ENCODE assay signal across 19 mouse cellular contexts in the genomic region with DNA sequence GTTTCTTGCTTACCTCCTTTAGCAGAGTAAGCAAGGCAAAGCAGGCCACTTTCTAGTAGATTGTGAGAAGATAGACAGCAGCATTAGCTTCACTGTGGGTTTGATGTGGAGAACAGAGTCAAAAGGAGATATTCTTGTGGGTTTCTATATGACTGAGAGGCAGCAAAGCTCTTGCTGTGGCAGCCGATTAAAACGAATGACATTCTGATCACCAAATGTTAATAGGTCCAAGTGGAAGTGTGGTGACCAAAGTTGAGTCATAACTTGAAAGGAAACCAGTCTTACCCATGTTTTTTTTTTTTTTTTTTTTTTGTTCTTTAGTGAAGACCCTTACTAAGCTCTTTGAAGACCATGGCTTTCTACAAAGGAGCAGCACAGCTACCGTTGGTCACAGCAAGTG.
DNase-seq lines count a peak whose midpoint lies in the region; ATAC-seq lines count a peak whose summit lies in the region.
"Had no signal": no experiment of that assay in that cellular context is flagged by ENCODE, and none has a peak within 500 bp of the region (broad histone marks: within the 10 kb centered on the region; RNA-seq: fewer than 3 reads in every experiment).

No protein-coding gene starts in this region.

- no peaks in the 10 kb centered on the region for H3K4me1 ChIP-seq in forebrain, embryonic 14.5 days (ENCODE audit: control insufficient read depth, insufficient read depth, low read length)
- H3K4me1 ChIP-seq: embryonic facial prominence, embryonic 10.5 days; forebrain, embryonic 13.5 days; heart, embryonic 10.5 days; hindbrain, embryonic 13.5 days had no signal

- no peaks in the 10 kb centered on the region for H3K9me3 ChIP-seq in forebrain, embryonic 14.5 days (replicated peaks; ENCODE audit: control insufficient read depth, low read length)
- H3K9me3 ChIP-seq: embryonic facial prominence, embryonic 10.5 days; forebrain, embryonic 13.5 days; heart, embryonic 10.5 days; hindbrain, embryonic 13.5 days had no signal

- no peak overlapping the region for H3K9ac ChIP-seq in forebrain, embryonic 14.5 days (ENCODE audit: low read length)
- H3K9ac ChIP-seq: forebrain, embryonic 13.5 days; hindbrain, embryonic 13.5 days had no signal

- no peaks in the 10 kb centered on the region for H3K27me3 ChIP-seq in forebrain, embryonic 14.5 days (replicated peaks; ENCODE audit: control insufficient read depth, insufficient read depth, low read length)
- H3K27me3 ChIP-seq: forebrain, embryonic 13.5 days; hindbrain, embryonic 13.5 days had no signal

- H3K4me3 ChIP-seq in forebrain, embryonic 14.5 days (ENCODE audit: low read depth, low read length), result no peak overlapping the region
- H3K4me3 ChIP-seq: embryonic facial prominence, embryonic 10.5 days; forebrain, embryonic 13.5 days; heart, embryonic 10.5 days; hindbrain, embryonic 13.5 days had no signal

- H3K4me2 ChIP-seq in forebrain, embryonic 14.5 days (ENCODE audit: low read length), result no peak overlapping the region
- H3K4me2 ChIP-seq: forebrain, embryonic 13.5 days; hindbrain, embryonic 13.5 days had no signal

- DNase-seq in 416B (ENCODE audit: low read depth), result peak; percentile 12
- DNase-seq in CD4-positive, CD25-positive, alpha-beta regulatory T cell, adult 2 months (ENCODE audit: low read depth, low spot score), result peak; percentile 65
- DNase-seq in induced T-regulatory cell, adult 2 months (ENCODE audit: low read depth), result peak; percentile 88
- DNase-seq in naive thymus-derived CD4-positive, alpha-beta T cell, adult 2 months (ENCODE audit: low read depth), result peak; percentile 10
- DNase-seq in testis, postnatal 10 days (ENCODE audit: low spot score), result no peak
- DNase-seq in gastrocnemius, adult 18-20 months (ENCODE audit: low spot score), result no peak
- no peak for DNase-seq in forebrain, embryonic 14.5 days (ENCODE audit: low spot score)
- DNase-seq: adrenal gland, postnatal 10 days; cerebellum, adult 11-12 months; cerebellum, adult 9-11 months; gastrocnemius, postnatal 36 days; heart, adult 18-20 months; heart, postnatal 10 days had no signal

- no peaks in the 10 kb centered on the region for H3K36me3 ChIP-seq in forebrain, embryonic 14.5 days (ENCODE audit: control insufficient read depth, insufficient read depth, low read length)
- H3K36me3 ChIP-seq: embryonic facial prominence, embryonic 10.5 days; heart, embryonic 10.5 days; hindbrain, embryonic 13.5 days had no signal

- no peak overlapping the region for H3K27ac ChIP-seq in forebrain, embryonic 14.5 days (ENCODE audit: low read depth, low read length)
- H3K27ac ChIP-seq: embryonic facial prominence, embryonic 10.5 days; forebrain, embryonic 13.5 days; heart, embryonic 10.5 days; hindbrain, embryonic 13.5 days; hindbrain, postnatal 0 days had no signal

- WGBS in forebrain, embryonic 14.5 days, result 90% methylated on average over 3 of the region's 3 CpGs

- no peak for ATAC-seq in forebrain, embryonic 14.5 days
- ATAC-seq: forebrain, embryonic 13.5 days; hindbrain, postnatal 0 days; intestine, embryonic 16.5 days had no signal

Comparison
In these comparisons a context has a peak if more than half of its experiments do, and no peak if none do; other contexts are left out.
1. DNase-seq: peak in 416B (single experiment), CD4-positive, CD25-positive, alpha-beta regulatory T cell, adult 2 months (single experiment), induced T-regulatory cell, adult 2 months (single experiment) and naive thymus-derived CD4-positive, alpha-beta T cell, adult 2 months (single experiment); none in testis, postnatal 10 days (single experiment), gastrocnemius, adult 18-20 months (single experiment) and forebrain, embryonic 14.5 days (single experiment).